Mouse (Mus musculus) ZHBTc4 (cell line): ENCODE data around the gene Lsm10.

Source experiments
- DNase-seq: peaks from one replicate; pipeline ENCODE4 v3.0.0-alpha.2; 2011; ENCODE audit warnings: low read depth, low spot score

Gene Lsm10

DNA sequence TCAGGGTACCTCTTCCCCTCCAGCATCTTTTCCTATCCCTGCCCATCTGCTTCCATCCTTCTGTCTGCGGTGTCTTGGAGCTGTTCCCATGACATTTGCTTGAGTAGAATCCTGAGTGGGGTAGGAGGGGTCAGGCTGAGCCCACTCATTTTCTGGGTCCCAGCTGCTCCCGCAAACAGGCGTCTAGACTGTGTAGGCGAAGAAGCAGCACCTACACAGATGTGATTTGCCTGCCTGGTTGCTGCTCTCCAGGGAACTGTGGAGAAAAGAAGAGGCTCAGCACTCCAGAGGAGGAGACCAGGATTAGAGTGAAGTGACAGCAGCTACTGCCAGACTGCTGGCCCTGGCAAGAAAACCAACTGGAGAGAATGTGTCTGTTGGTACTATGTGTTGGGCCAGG is 22.2 kb downstream of the Lsm10 start:
- no peak for DNase-seq

DNA sequence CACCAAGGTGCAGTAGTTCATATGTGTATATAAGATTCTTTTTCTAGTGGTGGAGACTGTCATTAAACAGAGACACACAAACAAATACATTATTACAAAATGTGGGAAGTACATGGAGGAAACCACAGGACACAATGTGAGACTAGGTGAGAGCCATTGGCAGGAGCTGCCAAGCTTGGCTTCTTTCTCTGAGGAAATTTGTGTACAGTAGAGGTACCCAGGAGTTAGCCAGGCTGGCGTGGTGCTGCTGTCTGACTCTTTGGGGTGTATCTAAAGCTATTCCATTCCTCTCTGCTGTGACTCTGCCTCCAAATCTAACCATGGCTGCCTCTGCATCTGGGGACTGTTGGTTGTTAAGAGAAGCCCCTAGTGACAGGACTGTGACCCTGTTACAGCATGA is 22.6 kb downstream of the Lsm10 start:
- DNase-seq, result no peak

DNA sequence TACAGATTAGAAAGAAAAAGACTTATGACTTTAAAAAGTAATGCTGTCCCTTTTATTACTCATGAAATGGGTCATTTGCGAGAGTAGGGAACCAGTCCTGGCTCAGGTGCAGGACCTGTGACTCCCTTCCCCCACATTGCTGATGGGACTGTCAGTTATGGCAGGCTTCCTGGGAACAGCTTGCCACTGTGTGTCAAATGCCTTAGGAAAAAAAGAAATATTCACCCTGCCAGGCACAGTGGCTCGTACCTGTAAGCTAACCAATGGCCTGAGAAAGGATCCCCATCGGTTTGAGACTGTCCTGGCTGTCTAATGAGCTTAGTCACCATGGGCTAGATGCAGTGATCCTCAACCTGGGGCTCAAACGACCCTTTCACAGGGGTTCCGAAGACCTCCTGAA is 23.6 kb downstream of the Lsm10 start:
- DNase-seq, result no peak

DNA sequence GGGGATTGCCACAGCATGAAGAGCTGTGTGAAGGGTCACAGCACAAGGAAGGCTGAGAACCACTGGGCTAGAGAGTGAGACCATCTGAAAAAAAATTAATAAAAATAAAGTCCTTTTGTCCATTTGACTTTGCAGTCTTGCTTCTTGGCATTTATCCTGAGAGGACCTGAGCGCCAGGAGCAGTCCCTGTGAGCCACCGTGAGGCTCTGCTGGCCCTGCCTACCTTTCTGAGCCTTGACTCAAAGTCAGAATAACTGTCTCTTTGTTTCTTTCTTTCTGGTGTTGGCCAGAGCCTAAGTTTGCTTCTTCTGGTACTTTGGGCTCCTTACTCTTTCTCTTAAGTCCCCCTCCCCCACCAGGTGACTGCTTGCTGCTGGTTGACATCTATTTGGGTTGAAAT is 24.1 kb downstream of the Lsm10 start:
- DNase-seq, result no peak

DNA sequence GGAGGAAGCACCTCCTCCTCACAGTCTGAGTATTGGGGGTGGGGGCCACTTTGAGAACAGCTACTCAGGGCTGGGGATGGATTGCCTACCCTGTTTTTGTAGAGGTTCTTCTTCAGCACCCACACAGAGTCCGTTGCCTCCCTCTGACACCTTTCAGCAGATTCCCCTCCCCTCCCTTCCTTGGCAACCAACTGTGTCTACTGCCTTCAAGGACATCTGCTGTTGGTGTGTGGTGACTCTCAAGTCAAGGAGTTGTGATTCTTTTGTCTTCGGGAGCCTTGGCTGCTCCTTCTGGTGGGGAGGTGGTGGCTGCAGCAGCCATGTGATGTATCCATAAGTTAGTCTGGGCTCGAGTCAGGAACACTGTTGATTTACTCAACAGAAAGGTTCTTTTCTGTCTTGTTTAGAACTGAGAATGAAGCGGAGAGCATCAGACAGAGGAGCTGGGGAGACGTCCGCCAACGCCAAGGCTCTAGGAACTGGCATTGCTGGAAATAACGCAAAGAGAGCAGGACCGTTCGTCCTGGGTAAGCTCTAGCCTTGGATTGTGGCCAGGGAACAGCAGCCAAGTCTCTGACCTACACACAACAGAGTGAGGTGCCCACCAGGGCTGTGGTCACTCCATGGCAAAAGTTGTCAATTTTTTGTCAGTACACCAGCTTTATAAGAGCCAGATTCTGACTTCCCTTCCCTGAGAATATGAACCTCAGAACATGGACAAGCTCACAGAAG is 27.1 kb downstream of the Lsm10 start:
- peak; percentile 42 for DNase-seq

DNA sequence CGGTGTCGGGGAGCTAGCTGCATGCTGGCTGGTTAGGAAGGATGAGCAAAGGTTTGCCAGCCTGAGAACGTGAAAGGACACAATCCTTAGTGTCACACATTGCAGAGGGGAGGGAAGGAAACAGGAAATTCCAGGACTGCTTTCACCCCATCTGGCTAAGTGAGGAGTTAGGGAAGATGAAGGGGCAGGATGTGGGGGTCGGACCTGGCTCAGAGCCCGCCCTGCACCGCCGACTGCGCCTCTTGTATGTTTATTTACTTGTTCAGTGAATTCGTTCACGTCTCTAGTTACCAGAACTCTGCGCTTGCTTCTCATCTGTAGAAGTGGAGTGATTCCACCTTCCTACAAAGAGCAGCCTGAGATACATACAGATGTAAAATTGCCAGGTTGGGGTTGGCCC is 34.1 kb downstream of the Lsm10 start:
- no peak for DNase-seq

DNA sequence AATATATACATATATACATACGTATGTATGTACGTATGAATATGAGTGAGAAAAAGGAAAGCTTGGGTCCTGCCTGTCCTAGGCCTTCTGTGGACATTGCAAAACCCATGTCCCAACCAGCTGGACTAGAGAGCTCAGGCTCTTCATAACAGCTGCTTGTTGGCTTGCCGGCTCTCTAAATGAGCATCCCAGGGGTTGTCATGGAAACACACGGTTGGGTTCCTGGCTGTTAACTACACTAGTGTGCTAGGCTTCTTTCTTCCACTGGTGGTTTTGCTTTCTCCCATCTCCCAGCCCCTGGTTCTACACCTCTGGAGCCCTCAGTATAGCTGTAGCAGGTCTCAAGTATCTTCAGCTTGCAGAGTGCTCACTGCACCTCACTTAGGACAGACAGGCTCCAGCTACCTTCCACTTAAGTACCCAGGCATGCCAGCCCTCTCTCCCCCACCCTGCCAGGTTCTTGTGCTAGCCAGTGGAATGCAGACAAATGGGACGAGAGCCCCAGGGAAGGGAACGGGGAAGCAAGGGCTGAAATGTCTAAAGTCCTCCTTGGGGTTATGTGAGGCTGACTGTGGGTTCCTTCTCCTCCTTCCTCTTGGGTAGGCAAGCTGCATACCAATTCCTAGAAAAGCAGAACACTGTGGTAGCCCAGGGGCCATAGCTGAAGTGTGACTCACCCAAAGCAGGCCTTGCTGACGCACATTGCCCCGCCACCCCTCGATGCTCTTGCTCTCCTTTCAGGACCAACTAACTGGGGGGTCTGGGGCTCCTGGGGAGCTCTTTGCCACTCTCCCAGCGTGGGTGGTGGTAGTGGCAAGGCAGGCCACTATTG is 35.1 kb downstream of the Lsm10 start:
- no peak for DNase-seq

DNA sequence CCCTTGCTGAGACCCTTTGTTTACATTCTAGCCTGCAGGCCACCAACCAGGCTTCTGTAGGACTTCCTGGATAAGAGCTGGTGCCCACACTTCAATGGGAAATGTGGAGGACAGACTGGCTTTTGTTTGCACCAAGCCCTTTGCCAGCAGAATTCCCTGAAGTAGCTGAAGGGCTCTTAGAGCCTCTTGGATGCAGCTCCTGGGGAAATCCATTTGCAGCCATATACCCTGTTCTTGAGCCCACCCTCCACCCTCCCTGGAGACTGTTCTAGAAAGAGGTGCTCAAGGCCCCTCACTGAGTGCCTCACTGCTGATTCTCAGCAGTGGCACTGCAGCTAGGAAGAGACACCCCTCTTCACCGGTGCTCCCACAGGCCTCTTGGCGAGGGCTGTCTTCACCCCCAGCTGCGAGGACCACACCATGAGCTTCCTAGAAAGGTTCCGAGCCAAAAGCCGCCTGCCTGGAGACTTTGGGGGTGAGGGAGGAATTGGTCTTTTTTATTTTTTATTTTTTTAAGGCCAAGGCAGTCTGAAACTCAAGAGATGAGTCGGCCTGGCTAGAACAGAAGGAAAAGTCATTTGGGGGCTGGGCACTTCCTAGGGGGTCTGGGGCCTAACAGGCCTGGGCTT is 36.3 kb downstream of the Lsm10 start:
- no peak for DNase-seq

DNA sequence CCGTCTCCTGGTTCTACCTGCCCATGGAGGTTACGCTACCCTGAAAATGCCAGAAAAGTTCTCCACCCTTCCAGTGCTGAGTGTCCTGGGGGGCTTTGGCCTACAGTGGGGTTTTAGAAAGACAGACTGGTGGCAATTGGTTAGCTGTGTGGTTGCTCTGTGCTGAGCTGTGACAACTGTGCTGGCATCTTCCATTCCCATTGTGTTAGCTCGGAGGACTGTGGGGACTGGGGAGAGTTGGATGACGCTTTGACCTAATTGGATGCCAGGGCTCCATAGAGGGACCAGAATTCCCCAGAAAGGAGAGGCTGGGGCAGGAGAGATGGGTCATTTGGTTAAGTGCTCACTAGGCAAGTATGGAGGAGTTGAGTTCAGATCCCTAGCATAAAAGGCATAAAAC is 37.8 kb downstream of the Lsm10 start:
- DNase-seq, result no peak

DNA sequence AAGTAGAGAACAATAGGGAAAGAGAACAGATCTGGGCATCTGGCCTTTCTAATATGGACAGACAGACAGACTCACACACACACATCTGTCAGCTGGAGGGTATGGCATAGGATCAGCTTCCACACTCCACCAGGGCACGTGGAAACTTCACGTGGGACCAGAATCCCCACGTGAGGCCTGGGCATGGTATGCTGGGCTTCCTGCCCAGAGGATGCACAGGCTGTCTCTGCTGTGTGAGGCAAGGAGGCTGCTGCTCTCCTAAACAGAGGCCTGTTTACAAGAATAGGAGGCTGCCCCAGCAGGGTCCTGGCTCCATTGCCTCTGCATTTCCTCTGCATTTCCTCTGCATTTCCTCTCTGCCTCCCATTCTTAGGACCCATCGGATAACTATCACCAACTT is 38.2 kb downstream of the Lsm10 start:
- DNase-seq, result no peak

DNA sequence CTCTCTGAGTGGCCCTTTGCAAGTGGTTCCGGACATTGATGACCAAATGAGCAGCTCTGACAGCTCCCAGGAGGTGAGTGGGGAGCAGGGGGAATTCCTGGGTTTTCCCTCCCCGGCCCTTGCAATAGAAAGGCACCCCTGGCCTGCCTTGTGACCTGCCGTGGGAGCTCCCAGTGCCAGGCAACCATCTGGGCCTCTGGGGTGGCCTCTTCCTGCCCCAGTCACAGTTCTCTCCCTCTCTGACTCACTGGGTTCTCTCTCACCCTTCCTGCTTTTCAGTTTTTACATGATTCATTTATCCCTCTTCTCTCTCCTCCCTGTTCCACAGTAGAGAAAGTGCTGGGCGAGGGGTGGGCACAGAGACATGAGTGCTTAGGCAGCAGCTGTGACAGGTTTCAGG is 41.4 kb downstream of the Lsm10 start:
- no peak for DNase-seq

DNA sequence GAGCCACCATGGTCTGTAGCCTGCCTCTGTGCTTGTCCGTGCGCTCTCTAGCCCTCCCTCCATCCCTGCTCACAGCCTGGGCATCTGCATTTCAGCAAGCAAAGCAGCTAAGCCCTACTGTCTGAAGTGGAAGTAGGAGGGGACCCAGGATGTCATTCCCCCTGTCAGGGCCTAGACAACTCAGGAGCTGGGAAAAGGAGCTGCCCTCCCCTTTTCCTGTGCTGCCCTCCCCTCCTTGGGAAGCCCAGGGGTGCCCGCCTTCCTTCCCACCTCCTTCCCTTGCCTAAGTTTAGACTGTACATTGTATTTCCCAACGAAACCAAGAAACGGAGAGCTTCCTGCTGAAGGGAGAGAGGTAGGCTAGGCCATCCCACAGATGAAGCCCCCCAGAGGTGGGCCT is 44.6 kb downstream of the Lsm10 start:
- no peak for DNase-seq

DNA sequence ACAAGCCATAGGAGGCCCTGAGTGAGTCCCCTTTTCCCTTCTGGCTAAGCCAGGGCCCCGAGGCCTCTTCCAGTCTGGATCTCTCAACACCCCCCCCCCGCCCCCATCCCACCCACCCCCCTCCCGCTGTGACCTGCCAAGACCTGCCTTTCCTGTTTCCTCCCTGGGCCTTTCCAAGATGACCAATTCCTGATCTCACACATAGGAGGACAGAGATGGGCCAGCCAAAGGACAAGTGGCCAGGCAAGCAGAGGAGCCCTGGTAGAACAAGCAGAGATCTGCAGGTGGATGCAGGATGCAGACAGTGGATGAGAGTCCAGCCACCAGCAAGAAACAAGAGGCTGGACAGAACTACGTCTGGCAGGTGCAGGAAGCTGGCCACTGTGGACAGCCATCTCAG is 49.0 kb downstream of the Lsm10 start:
- DNase-seq, result no peak

DNA sequence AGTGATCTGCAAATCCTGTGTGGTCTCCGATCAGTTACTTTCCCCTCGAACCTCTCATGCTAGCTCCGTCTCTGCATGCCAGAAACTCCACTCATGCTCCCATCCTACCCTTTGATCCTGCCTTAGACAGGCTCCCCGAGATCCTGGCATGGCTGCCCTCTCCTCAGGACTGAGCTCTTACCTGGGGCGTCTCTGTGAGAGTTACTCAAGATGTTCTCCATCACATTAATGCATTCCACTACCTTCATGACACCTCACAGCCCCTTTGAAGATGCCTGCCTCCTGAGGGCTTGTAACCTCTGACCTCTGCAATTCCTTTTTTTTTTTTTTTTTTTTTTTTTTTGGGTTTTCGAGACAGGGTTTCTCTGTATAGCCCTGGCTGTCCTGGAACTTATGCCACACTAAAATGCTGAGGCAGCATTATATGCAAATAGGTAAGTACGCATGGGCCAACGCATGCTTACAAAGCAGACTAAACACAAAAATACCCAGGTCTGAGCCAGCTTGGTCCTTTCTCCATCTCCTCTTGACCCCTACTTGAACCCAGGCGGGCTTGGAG is 50.6 kb downstream of the Lsm10 start:
- no peak for DNase-seq

DNA sequence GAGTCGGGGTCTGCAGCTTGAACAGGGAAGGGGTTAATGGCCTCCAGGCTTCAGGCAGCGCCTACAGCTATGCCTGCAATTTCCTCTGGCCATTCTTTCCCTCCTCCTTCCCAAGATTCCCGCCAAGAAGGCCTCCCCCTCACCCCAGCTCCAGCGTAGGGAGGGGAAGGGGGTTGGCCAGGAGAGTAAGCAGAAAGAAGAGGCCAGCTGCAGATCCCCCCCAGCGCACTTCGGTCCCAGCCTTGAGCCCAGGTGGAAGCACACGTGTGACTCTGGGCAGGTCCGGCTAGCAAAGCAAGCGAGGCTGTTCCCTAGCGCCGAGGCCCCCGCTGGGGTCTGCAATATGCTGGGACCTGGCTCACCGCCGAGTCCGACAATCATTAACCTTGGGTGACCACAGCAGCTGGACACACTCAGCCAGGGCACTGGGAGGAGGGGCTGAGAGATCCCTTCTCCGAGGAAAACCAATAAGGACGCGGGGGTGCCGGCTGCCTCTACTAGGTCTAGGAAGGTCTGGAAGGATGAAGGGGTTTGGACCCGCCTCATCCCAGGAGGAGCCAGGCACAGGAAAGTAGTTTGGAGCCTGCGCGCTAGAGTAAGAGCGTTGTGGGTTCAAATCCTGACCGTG is 51.2 kb downstream of the Lsm10 start, which contains the start of gene Eva1b:
Eva1b (plus strand) TSS at position 212 of the 628 bp plus-strand sequence.
- DNase-seq, result peak; percentile 53
